Mouse (Mus musculus) liver, adult 2 months (tissue): Measurements from ENCODE around the gene Ip6k1.

ENCODE experiments used
- CTCF ChIP-seq: fragments of 200-500 bp; IDR thresholded peaks from 2 replicates; pipeline ENCODE4 v1.5.1; 2011; ENCODE audit warnings: low read depth, low read length, control low read depth
- POLR2A ChIP-seq: fragments of 200-500 bp; IDR thresholded peaks from 2 replicates; pipeline ENCODE4 v1.6.1; 2011; ENCODE audit warnings: low read length, control low read depth; ENCODE audit not compliant: insufficient read depth; ENCODE audit errors: extremely low read depth

GRCm38 (mm10) chr9:107996049-107996448 is 6.3 kb upstream of the Ip6k1 start, which contains the start of gene Gm20662:
- no peak for TF ChIP-seq CTCF
- no peak for TF ChIP-seq POLR2A
